Mouse (Mus musculus): ENCODE measurements at regions not wholly inside any gene's neighbourhood (a gene's known extent, or its start where the extent isn't known, plus 50 kb on each side); places are given as distances from the start of the nearest gene placed in this dataset.

DNA sequence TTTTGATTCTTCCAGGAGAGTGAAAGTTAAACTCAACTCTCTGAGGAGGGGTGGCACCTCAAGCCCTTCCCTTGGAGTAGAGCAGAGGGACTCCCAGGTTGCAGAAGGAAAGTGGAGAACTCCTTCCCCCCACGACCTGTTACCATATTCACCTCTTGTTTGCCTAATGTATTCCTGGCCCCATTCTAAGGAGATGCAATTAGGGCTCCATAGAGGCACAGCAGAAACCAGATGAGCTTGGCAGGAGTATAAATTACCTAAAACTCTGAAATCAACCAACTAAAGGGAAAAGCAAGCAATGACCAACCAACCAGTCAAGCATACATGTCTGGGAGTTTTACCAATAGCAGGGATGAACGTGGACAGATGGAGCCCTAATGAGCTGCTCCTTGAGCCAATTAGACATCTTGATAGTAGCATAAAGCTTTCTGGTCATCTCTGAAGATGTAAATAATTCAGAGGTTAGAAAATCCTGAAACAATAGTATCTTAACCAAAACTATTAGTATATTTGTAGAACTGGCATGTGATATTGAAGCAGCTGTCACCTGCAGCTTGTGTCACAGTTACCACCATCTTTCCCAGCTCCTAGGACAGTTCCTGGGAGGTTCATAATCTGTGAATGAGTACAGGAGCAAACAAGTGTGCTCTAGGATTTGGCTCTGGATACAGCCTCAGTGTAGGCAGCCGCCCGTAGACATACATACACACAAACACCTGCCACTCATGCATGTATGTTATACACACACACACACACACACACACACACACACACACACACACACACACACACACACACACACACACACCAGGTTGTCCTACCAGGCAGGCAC, 145.7 kb upstream of the 4930535I16Rik start:
- no peak for DNase-seq

DNA sequence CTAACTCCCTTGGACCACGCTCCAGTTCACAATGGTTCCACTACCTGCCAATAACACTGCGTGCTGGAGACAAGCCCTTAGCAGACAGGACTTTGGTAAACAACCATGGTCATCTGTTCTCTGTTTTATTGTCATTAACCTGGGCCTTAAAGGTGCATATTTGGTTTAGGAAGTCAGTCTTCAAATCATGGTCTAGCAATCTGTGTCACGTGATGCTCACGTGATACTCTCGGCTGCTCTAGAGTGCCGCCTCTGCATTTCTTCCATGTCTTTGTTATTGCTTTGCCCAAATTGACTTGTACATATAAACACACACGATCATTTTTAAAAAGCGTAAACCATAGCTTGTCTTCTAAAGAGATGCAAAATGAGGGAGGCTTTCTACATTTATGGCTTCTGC, 139.8 kb upstream of the 4930535I16Rik start:
- DNase-seq = no peak

DNA sequence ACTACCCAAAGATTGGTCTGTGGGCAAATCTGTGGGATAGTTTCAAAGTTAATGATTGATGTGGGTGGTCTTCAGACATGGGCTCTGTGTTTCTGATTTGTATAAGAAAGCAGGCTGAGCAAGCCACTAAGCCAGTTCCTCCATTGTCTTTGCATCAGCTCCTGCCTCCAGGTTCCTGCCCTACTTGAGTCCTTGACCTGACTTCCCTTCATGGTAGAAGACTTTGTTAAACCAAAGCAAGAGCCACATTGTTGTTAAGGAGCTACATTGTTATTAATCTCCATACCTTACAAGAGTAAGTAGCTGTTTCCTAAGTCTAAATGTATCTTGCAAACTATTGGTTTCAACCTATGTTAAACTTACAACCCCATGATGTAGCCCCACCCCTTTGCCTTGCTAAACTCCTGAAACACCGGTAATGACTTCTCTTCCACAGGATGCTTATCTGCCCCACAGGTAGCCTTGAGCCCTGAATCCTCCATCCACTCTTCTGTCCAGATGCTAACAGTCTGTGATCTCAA, 136.5 kb upstream of the 4930535I16Rik start:
- no peak for DNase-seq

DNA sequence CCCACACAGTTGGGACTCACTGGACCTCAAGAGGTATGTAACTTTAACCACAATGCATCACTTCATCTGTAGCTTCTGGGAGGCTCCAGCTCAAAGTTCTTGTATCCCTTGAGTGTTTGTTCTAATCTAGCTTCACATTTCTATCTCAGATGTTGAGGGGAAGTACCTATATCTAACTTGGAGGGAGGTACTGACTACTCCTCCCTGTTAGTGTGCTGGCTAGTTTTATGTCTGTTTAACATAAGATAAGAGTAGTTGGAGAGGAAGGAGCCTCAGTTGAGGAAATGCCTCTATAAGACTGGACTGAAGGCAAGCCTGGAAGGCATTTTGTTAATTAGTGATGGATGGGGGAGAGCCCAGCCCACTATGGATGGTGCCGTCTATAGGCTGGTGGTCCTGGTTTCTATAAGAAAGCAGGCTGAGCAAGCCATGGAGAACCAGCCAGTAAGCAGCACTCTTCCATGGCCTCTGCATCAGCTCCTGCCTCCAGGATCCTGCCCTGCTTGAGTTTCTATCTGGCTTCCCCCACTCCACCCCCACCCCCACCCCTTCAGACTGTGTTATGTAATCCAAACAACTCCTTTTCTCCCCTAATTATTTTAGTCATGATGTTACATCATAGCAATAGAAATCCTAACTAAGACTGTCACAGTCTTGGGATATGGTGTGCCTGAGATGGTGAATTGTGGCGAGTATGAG, 135.7 kb upstream of the 4930535I16Rik start:
- DNase-seq = no peak

DNA sequence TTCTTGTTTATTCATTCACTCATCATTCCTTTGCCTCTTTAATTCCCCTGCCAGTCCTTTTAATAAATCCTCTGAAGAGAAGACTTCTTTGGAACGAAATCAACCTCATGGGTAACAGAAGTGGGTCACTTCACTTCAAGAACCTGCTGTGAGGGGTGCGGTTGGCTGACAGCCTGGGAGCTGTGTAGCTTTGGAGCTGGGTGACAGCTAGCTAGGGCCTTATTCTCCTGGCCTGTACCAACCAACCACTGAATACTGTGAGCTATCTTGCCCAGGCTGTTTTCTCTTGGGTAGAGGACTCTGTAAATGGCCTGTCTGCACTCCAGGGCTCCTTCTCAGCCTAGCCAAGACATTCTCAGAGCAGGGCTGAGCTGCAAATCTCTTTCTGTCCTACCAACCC, 134.6 kb upstream of the 4930535I16Rik start:
- no peak for DNase-seq

DNA sequence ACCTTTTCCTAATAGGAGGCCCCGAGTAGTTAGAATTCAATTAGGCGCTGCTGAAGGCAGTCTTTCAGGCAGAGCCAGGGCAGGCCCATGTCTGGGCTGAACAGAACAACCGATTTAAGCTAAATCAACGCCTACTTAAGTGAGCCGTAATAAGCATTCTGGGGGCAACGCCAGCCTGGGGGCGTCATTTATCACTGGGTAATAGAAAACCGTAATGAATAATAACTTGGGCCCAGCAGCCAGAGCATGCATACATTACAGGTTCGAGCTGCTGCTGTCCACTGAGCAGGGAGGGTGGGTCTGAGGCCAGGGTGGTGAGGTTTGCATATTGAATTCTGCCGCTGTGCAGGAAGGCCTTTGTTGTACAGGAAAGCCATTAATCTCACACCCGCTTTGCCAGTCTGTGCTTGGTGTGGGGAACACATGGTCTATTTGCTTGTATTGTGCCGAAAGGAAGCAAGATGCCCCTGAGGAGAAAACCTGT, 130.6 kb upstream of the 4930535I16Rik start:
- no peak for DNase-seq

DNA sequence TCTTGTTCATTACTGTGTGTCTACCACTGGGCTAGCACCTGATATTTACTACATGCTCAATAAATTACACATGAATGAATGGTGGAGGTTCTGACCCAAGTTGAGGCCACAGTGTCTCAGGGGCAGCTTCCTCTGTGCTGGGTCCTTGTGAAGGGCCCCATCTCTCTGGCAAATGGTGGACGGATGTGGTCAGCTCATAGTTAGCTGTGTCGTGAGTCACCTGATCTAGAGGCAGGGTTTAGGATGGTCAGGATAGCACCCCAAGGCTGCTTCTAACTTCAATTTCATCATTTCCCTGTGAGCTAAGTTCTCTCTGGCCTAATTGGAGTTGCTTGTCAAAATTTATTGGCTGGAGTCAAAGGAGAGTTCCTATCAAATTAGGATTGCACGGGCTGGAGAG, 130.1 kb upstream of the 4930535I16Rik start:
- DNase-seq = no peak

DNA sequence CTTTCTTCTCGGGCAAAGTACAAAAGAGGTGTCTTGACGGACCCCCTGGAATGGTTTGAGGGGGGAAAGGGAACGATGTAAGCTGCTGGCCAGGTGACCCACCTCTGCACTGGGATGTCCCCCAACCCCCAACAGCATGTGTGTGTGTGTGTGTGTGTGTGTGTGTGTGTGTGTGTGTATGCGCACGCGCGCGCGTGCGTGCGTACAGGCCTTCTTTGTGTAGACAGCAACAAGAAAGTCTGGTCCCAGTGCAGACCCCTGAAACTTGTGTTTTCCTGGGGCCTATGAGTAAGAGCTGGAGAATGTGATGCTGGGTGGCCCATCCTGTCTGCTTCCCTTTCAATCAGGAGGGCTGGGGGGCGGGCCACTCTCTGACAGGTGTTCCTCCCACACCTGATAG, 118.7 kb upstream of the 4930535I16Rik start:
- no peak for DNase-seq

DNA sequence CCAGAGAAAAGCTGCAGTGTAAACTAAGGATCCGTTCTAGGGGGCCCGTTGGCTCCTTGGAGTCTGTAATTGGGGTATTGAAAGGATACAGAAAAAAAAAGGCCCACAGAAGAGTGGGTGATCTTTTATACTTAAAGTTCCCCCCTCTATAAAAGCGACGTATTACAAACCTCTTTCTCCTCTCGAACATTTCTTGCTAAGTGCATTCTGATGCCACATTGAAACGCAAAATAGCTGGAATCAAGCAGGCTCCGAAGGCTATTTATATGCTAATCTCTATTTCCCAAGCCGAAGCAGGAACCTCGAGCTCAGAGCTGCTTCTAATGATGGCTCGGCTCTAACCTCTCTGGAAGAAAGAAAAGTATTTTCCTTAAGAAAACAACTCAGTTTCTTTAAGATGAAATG, 117.8 kb upstream of the 4930535I16Rik start:
- DNase-seq = no peak

DNA sequence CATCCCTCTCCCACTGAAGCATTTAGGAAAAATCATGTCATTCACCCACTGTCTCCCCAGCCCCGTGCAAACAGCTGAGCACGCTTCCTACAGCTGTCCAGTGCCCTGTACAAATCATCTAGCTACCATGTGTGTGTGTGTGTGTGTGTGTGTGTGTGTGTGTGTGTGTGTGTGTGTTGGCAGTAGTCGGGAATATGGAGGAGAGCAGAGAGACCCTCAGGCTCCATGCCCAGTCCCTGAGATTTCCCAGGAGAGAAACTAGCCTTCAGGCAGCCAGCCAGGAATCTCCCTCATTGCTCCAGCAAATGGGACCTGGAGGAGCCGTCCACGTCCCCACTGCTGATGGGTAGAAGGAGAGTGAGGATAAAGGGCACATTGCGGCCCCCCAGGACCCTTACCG, 117.4 kb upstream of the 4930535I16Rik start:
- DNase-seq = no peak

DNA sequence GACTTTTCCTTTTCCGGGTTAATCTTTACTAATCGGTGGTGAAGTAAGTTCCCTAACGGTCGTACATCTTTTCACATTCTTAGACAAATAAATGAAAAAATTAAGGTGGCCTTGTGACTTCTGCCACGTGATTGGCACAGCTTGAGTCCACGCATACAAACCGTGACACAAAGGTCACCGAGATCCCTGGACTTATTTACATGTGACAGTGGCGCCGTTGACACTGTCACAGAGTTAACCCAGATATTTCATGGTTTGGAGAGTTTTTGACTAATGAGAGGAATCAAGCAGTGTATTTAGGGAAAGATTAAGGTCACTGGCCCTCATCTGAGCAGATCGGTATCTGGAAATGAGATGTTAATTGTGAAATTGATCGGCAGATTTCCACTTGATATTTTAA, 110.2 kb upstream of the 4930535I16Rik start:
- no peak for DNase-seq

DNA sequence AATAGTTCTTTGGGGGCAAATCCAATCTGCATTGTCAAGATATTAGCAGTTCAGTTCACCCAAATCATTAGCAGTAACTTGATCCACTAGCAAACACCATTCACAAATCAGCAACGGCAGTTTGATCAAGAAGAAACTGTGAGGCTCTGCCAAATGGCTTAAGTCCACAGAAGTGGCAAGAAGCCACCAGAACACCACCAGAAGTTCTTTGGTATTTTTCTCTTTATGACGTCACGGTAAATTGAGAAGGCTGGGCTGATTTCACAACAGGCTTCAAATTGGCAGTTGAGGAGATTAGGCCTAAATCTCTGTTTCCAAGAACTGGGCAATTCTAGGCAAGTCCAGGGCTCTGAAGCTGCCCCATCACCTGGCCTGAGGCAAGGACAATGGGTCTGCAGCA, 98.6 kb upstream of the 4930535I16Rik start:
- no peak for DNase-seq

DNA sequence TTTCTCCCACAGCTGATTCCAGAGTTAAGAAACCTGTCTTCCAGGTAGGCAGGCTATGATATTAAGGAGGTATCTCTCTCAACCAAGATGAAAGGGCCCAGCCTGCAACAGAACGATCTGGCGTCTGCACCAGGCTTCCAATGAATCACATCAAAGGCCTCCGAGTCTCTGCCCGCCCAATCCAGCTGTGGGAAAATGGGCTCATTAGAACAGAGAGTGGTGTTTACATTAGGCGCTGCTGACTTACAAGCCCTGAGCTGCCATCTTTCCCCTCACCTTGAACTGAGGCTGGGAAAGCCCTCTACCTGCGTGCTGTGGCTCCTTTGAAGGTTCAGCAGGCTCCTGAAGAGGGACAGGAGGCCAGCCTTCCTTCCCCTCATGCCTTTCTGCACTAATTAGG, 97.5 kb upstream of the 4930535I16Rik start:
- DNase-seq = no peak

DNA sequence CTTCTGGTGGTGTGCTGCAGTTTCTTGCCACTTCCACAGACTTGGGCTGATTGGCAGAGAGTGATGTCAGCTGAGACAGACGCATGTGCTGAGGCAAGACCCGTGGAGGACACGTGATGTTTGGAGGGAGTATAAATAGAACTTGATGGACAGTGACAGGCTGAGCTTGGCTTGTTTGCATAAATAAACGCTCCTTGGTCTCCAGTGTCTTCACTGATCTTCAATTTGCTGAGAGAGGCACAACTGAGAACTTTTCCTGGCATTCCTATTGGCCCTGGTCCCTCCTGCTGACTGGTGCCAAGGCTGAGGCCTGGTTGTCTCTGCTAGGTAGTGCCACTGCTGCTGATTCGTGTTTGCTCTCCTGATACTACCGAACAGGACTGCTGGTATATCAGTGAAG, 94.6 kb upstream of the 4930535I16Rik start:
- DNase-seq = no peak

DNA sequence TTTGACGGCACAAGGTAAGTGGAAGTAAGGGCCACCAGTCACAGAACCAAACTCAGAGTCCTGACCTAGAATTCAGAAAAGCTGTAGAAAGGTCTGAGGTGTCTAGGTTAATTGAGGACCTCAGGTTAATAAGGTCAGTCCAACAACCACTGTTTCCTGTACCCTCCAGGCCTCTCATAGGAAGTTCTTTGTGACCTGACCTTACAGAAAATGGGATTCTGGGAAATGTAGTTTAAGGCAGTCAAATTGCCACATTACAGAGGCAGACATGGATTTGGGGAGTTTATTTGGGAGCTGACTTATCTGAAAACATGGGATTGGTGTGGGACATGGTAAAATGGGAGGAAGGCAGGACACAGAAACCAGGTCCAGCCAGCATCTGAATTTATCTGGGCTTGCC, 90.9 kb upstream of the 4930535I16Rik start:
- DNase-seq = no peak

DNA sequence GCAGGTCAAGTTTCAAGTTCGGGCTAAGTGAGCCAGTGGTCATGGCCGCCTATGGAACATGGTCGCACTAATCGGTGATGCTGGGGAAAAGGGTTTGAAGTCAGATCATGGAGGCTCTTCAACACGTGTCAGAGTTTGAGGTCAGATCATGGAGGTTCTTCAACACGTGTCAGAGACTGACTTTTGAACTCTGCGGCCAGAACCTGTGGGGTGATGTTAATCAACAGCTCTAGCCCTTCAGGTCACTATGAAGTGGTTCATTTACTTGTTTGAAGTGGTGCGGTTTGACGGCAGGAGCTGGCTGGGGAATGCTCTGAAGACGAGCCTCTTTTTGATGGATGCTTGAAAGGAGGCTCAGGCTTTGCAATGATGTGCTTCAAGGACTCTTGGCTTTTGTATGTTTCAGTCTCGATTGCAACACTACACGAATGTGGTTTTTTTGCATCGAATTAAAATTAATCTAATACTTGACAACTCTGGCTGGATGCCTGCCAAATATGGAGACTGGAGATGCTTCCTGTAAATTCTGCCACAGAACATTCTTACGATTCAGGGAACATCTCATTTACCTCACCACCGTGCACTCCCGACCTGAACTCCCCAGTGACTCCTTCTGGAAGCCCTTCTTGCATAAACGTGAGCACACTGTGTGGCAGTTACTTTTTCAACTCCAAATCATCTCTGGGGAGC, 87.9 kb upstream of the 4930535I16Rik start:
- DNase-seq = no peak

DNA sequence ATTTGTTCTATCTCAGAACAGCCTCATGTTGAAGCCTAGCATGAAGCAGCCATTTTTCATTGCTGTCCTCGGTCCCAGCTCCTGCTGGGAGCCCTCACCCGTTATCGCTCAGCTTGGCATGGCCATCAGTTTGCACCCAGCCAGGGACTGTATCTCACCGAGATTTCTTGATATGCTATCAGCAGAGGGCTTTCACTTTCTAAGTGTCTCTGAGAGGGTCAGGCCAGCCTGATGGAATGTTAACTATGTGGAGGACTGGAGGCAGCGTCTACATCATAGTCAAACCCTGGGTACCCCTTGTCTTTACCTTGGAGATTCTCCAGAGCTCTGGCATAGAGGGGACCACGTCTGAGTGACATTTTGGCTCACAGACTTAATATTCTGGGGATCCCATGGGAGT, 84.9 kb upstream of the 4930535I16Rik start:
- no peak for DNase-seq

DNA sequence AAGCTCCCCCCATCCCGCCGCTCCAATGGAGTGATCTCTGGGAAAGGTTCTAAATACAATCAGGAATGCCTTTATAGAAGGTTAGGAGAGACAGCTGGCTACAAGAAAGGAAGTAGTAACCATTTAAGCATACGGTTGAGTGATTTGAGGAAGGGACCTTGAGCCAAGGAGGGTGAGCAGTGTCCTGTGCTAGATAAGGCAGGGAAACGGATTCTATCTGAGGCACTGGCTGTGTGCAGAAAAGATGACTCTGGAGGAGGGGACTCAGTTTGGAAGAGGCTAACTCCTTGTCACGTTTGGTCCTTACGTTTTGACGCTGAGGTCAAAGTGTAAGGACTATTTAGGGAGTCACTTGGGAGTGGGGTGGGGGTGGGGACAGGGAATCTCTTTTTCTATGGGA, 84.3 kb upstream of the 4930535I16Rik start:
- DNase-seq = no peak

DNA sequence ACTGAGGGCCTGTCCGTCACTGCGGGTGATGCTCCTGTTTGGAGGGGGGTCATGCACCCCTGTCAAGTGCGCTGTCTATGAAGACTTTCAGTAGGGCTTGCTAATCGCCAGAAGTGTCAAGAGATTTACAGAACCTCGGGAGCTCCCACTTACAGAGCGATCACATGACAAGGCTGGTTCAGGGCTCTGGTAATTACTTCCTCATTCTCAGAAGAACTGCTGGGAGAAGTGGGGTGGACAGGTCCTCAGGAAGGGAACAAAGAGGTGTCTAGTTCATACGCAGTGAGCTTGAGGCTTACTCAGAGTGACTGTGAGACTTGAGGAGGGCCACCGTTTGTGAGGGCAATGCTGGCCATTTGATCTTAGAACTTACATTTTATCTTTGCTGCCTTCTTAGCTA, 78.0 kb upstream of the 4930535I16Rik start:
- no peak for DNase-seq

DNA sequence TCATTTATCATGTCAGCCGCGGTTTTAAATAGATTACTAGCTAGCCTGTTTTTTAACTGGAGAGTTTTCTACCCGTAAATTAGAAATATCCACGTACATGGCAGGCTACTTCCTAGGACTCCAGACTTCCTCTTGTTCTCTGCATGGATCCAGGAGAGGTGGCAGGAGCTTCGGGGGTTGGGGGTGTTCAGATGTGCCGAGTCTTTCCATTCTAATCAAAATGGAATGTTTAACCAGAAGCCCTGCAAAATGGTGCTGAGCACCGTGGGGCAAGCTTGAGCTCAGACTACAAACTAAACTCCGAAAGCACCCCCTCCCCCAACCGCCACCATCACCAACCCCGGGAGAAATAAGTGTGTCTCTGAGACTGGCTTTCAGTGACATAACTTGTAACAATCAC, 73.4 kb upstream of the 4930535I16Rik start:
- no peak for DNase-seq

DNA sequence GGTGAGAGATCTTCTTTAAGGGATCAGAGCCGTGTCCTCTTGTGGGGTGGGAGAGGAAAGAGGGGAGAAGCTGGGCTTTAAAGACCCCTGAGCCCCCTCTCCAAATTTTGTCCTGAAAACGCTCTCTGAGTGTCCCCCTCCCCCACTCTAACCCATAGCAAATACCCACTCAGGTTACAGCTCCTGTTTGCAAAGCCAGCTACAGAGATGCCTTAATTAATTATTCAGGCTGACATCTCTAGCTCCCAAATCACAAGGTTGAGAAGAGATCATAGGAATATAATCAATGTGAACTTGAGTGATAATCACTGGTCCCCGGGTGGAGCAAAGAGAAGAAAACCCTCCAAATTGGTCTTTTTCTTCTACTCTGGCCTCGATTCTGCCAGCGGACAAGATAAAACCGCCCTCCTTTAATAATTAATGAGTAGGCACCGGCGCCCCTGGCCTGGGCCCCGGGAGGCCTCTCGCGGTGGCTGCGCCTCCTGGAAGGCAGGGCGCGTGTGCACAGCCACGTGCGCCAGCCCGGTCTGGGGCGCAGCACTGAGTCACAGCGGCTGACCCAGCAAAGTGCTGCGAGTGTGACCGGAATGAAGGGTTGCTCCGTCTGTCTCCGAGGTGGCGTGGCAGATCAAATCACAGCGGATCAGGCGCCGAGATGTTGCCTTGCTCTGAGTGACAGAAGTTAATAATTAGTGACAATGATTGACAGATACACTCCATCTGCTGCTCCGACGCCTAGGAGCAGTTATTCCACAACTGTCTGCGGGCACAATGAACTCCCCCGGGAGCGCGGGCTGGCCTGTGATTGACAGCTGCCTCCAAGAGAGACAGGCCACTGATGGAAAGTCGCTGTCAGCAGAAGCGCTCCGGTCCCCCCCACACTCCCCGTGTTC, 72.7 kb upstream of the 4930535I16Rik start:
- DNase-seq = peak; percentile 4 to 6

Data from heart, adult 18-20 months (tissue).